Mouse (Mus musculus) bone marrow macrophage, adult 2 months (primary cell): Measurements from ENCODE around the gene M6pr.

Source experiments
- CTCF ChIP-seq: IDR thresholded peaks from 2 replicates; pipeline ENCODE4 v1.5.1; 2012; ENCODE audit warnings: low read depth, mild to moderate bottlenecking, low read length, moderate library complexity
- POLR2A ChIP-seq: IDR thresholded peaks from 2 replicates; pipeline ENCODE4 v1.6.1; 2012; ENCODE audit warnings: mild to moderate bottlenecking, low read depth, low read length, borderline replicate concordance

DNA sequence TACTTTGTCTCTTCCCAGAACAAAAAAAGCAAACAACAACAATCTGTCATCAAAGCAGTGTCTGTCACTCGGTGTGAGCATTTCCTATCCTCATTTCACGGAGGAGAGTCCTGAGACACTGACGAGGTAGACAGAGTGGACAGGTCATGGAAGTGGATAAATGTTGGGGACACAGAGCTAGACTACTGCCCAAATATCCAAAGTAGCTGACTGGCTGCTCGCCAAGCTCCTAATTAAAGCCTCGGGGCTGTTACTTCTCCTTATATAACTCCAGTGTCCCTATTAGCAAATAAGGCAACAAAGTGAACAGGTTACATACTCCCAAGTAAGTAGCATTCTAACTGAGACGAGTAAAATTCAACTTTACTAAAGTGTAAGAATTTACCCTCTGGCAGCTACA is 29.0 kb downstream of the M6pr start:
- no peak for TF ChIP-seq POLR2A
- TF ChIP-seq CTCF: no peak
